Mouse (Mus musculus) layer of hippocampus, adult 8-10 months (tissue): ENCODE measurements at regions not wholly inside any gene's neighbourhood (a gene's known extent, or its start where the extent isn't known, plus 50 kb on each side); places are given as distances from the start of the nearest gene placed in this dataset.
A peak's percentile ranks its signal among the peaks of the same experiment; 100 is the strongest.

ENCODE experiments used
- DNase-seq, 2 experiments: peaks; one replicate each; pipeline ENCODE4 v3.0.0; 2022; ENCODE audit warnings: low spot score in 2 of 2

GRCm38 (mm10) chr6:100923070-100923469, 89.6 kb downstream of the Ppp4r2 start:
- no peak for DNase-seq

DNA sequence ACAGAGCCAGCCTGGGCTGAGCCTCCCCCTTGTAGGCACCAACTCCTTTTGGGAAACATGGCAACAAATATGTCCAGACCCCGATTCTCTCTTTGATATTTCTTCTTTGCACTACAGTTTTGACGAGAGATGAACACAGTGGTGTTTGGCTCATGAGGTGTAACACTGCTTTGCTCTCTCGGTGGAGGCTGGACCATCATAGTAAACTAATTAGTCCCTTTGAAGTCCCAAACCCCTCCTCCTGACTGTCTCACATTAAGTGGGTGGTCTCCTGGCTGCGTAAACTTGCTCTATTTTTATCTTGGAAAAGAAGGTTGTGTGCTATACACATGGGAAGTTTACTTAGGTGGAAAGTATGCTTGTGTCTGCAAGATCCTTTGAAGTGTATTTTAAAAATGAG, 90.3 kb downstream of the Ppp4r2 start:
- DNase-seq: no peak

DNA sequence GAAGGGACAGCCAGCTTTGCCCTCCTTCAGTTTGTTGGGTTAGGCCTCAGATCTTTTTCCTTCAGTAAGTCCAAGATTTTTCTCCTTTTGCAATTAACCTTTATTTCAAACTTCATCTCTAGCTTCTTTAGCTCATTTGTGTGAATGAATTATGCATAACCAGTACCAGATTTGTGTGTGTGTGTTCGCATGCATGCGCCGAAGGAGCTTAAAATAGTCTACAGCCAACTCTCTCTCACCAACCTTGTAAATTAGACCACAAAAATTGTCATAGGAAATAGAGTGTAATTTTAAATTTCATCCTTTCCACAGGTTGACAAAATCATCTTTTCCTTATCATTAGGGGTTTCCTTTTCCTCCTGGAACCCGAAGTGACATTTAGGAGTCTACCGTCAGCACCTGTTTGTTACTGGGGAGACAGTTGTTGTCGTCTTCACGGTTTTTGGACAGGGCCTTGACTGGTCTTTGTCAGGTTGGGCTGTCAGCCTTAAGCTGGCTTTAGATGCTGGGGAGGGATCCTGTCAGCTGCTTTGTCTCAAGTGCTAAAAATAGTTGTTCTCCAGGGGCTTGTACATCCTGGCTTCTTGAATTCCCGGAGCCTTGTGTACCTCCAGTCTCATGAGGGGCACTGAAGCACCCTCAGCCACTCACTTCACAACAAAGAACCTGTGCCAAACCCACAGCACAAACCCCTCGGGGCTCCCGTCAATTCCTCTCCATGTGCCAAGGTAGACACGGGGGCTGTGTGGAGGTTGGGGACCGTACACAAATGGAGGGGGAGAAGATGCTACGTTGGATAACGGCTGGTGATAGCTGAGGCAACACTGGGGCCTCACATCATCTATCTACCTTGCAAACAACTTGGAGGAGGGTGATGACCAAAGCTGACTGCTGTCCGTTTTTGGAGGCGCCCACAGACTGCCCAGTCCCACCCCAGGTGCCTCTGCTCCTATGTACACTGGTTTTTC, 95.7 kb downstream of the Ppp4r2 start:
- no peak for DNase-seq

DNA sequence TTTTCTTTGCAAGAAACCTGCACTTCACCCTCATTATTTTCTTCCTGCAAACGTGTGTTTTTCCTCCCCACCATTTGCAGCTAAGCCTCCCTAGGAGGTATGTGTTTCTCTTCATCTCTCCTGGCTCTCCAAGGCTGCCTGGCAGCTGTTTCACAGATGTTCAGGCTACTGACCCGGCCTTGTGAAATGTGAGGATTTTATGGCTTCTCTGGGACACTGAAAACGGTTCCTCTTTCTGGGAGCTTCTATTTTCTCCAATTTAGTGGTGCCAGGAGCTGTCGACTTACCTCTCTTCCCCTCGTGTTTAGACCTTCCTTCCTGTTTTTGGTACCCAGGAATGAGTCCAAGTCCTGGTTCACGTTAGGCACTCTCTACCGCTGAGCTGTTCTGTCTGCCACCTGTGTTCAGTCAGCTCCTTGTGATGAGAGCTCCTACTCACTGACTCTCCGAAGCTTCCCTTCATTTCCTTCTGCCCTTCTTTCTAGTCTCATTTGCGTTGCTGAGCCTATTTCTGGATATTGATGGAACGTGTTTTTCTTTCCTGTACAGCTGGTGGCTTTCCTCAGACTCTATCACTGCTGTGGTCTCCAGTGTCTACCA, 96.4 kb downstream of the Ppp4r2 start:
- no peak for DNase-seq

DNA sequence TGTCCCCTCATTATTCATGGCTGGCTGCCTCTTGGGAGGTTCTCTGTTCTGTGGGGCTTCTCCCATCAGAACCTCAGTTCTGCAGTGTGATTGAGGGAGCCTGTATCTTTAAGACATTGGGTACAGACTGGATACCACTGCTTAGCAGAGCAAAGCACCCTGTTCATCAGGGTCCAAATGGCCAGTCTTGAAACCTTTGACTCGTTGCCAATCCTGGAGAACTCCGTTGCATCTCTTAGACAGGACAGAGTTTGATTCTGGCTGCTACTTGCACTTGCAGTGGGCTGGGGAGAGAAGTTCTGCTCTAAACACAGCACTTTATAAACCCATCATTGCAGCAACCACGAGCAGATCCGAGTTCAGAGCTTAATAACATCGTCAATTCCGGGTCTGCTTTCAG, 97.3 kb downstream of the Ppp4r2 start:
- no peak for DNase-seq

- no peak for DNase-seq
Observed at GRCm38 (mm10) chr6:100934424-100934823, 101.0 kb downstream of the Ppp4r2 start.

- no peak for DNase-seq
Observed at GRCm38 (mm10) chr6:100937802-100938201, 104.4 kb downstream of the Ppp4r2 start.

DNA sequence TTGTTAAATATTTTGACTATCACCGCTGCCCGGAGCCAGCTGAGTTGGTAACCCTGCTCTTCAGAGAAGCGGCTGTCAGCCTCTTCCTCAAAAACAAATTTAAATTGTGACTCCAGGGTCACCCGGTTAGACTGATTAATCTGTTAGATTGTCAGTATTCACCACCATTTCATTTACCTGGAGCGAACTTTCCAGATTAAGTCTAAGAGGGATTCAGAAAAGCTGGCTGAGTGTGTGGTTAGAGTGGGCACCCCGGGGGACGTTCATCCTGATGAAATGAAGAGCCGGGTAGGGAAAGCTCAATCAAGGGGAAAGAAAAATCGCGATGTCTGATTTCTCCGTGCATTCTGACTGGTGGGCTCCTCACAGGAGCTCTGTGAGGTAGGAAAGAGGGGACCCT, 105.0 kb downstream of the Ppp4r2 start:
- DNase-seq: no peak

GRCm38 (mm10) chr6:100939042-100939441, 105.6 kb downstream of the Ppp4r2 start:
- no peak for DNase-seq

DNA sequence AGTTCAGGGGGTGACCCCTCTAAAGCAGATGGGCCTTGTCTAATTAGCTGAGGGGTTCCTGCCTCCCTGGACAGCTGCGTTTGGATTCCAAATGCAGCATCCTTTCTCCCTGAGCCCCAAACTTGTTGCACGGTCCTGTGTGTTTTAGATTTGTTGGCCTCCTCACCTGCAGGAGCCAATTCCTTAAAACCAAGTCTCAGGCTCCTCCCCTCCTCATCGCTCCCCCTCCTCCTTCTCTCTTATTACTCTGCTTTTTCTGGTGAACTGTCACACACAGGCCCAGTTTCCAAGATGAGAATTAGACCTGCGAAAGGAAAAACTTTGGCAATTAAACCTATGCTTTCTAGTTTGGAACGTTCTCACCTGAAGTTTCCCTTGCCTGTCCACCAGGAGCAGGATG, 106.3 kb downstream of the Ppp4r2 start:
- DNase-seq: no peak

GRCm38 (mm10) chr6:100941686-100942085, 108.3 kb downstream of the Ppp4r2 start:
- no peak for DNase-seq

DNA sequence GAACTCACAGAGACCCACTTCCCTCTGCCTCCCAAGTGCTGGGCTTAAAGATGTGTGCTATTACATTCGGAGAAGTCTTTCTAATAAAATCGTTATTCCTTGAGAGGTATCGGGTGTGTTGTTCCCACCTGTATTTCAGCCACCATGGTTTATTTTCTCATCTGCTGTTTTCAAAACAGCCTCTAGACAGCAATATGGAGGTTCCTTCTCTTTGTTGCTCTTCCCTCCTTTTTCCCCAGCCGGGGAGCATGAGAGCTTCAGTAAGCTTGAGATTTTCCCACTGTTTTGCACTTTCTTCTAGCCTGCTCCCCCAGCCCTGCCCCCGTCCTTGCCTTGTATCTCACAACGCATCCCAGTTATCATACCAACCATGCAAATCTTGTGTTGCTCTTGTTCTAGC, 109.5 kb downstream of the Ppp4r2 start:
- no peak for DNase-seq

DNA sequence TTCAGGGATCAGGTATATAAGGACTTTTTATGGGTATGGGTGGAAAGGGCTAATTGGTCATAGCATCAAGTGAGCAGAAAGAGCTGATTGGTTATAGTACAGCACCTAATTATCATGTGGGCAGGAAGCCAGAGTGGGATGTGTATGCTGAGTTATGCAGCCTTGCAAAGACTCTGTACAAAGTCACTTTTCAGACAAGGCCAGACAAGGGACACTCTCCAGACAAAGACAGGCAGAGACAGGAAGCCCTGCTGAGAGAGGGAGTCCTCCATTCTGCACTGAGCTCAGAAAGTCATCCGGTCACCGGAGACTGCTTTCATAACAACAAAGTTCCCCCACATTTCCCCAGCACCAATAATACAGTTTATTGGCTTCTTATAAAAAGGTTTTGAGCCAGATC, 112.4 kb downstream of the Ppp4r2 start:
- no peak for DNase-seq

- no peak for DNase-seq
Observed at GRCm38 (mm10) chr6:100948340-100948739, 114.9 kb downstream of the Ppp4r2 start.

DNA sequence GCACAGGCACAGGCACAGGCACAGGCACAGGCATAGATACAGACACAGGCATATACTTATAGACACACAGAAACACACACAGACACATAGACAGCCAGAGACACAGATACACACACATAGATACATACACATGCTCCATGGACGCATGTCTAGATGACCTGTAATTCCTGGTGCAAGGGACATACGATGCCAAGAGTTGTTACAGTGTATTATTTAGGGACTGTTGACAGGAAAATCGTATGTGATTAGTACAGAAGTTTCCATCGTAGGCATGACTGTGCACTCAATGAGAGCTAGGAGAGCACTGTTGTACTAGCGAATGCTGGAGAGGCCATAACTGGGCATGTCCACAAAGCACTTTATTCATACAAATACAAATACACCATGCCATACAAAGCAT, 118.2 kb downstream of the Ppp4r2 start:
- no peak for DNase-seq

DNA sequence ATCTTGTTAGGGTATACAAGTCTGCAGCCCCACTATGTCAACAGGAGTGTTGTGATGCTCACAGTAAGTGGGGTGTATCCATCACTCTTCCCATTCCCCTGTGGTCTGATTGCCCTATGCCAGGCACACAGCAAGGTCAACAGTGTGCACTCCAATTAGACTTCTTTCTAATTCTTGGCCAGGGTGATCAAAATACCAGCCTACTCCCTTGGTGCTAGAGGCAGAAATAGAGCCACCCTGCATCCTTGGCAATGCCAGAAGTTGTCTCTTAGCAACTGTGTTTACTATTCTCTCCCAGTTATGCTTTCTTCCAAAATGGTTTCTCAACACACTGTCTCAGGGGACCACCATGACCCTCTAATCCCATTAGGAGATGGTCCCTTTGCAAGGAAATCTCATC, 119.0 kb downstream of the Ppp4r2 start:
- no peak for DNase-seq

- DNase-seq: no peak
Observed at GRCm38 (mm10) chr6:100954563-100954962, 121.1 kb downstream of the Ppp4r2 start.

DNA sequence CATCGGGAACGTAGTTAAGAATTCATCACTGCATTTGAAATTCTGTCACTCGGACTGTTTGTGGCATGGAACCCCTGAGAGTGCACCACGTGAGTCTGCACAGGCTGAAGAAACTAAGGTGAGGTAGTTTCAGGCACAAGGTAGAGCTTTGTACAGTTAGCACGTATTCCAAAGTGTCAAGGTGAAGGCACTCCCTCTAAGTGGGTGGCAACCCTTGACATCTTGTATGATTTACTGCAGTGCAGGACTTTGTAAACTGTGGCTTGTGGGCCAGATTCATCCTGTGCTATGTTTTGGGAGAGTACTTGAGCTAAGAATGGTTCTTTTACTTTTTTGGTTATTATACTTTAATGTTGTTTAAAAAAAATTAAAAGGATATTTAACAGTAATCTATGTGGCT, 133.1 kb downstream of the Ppp4r2 start:
- no peak for DNase-seq

DNA sequence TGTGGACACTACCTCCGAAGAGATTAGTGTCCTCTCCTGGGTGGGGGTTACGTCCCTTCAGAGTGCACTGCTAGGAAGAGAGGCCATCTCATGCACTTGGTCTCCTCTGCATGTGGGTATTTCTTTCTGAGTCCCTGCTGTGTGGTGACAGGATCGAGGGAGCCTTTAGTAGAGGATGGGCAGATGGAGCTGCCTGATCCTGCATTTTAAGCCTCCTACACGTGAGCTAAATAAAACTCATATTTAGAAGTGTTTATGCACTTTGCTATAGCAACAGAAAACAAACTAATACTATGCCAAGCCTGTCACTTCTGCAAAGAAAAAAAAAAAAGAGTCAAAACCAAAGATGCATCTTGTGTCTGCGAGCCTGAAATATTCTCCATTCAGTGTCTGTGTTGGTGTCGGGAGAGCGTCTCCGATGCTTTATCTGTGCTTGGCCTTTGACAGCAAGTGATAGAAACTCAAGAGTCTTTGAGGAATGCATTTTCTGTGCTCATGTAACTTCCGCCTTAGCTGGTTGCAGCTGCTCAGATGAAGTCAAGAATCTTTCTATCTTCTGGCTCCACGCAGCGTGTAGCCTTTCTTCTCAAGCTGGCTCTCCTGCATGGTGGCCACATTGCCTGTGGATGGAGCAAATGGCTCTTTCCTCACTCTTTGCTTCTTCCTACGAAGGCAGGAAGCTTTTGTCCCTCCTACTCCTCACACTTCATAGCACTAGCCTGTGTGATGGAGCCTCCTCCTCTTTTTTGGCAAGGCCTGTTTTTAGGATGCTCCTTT, 134.8 kb downstream of the Ppp4r2 start:
- DNase-seq: peak; percentile 46 to 64

GRCm38 (mm10) chr6:100968960-100969359, 135.5 kb downstream of the Ppp4r2 start:
- no peak for DNase-seq

GRCm38 (mm10) chr6:100970810-100971447, 137.5 kb downstream of the Ppp4r2 start:
- DNase-seq: no peak
